Mouse (Mus musculus): Measurements from ENCODE around the gene Pigb.

GRCm38 (mm10) chr9:73031421-73031820 is 8.8 kb downstream of the Pigb start:
- TF ChIP-seq POLR2A (IDR thresholded peaks at IDR 0.05; ENCODE audit: extremely low read depth, insufficient read depth, low read length) (no peak), CTCF (IDR thresholded peaks at IDR 0.05; ENCODE audit: low read depth, low read length) (no peak)

Measured in liver, adult 2 months (tissue).